Mouse (Mus musculus) E14TG2a.4 (cell line): ENCODE measurements around the gene Bcl7b.

ENCODE experiments used
- H3K27me3 ChIP-seq: 2 replicates; pipeline ENCODE4 v1.6.1; 2014; ENCODE audit warnings: low read length, control low read depth; ENCODE audit not compliant: insufficient read depth
- H3K36me3 ChIP-seq: 2 replicates; pipeline ENCODE4 v1.6.1; 2014; ENCODE audit warnings: low read length, control low read depth; ENCODE audit not compliant: insufficient read depth
- H3K4me1 ChIP-seq: replicated peaks from 2 replicates; pipeline ENCODE4 v1.6.1; 2014; ENCODE audit warnings: low read depth, low read length, control low read depth
- H3K4me3 ChIP-seq: replicated peaks from 2 replicates; pipeline ENCODE4 v1.5.1; 2014; ENCODE audit warnings: mild to moderate bottlenecking, low read length
- H3K9me3 ChIP-seq: 2 replicates; pipeline ENCODE4 v1.6.1; 2014; ENCODE audit warnings: low read length, control low read depth
- CTCF ChIP-seq: conservative IDR thresholded peaks from 2 replicates; pipeline ENCODE4 v1.5.1; 2014; ENCODE audit warnings: low read length
- NANOG ChIP-seq: IDR thresholded peaks from 2 replicates; pipeline ENCODE4 v1.6.1; 2014; ENCODE audit warnings: borderline replicate concordance, low read length, mixed read lengths
- POU5F1 ChIP-seq: IDR thresholded peaks from 2 replicates; pipeline ENCODE4 v1.6.1; 2014; ENCODE audit warnings: low read length, borderline replicate concordance

The Bcl7b gene

DNA sequence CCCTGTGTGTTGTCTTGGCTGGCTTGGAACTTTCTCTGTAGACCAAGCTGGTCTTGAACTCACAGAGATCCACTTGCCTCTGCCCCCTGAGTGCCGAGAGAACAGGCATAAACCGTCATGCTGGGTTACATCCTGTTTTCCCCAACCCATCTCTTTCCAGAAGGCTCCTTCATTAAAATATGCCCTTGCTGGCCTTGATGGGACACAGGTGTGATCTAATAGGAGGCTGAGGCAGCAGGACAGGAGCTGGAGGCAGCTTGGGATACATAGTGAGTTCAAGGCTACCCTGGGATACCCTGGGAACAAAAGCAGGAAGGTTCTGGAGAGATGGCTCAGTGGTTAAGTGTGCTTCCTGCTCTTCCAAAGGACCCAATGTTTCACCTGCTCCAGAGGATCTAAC, 28.2 kb upstream of the Bcl7b start:
- Histone ChIP-seq H3K9me3 (peaks cover 4% of the 10 kb centered on the region; the same call in 1 of the 2 replicates), H3K36me3 (no peaks in the 10 kb centered on the region), H3K4me1 (peaks cover 13% of the 10 kb centered on the region), H3K4me3 (no peak overlapping the region), H3K27me3 (peaks cover 20% of the 10 kb centered on the region; the same call in 1 of the 2 replicates)
- TF ChIP-seq CTCF (no peak), POU5F1 (no peak), NANOG (no peak)

DNA sequence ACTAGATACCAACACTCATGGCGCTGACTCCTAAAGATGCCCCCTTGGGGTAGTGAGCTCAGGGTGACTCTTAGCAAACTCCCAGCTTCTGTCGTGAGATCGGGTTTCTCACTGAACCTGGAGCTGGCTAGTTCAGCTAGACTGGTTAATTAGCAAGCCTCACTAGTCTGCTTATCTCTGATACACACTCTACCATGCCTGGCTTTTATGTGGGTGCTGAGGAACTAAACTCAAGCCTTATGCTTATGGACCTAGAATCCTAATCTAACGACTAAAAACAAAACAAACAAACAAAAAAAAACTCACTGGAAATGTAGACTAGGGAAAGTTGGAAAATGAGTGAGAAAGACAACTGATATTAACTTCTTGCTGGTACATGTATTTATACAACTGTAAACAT, 23.6 kb upstream of the Bcl7b start:
- no peak overlapping the region for H3K4me3 ChIP-seq
- peaks cover 15% of the 10 kb centered on the region for H3K4me1 ChIP-seq
- TF ChIP-seq CTCF, result no peak
- no peak for TF ChIP-seq NANOG
- TF ChIP-seq POU5F1, result no peak
- H3K36me3 ChIP-seq, result no peaks in the 10 kb centered on the region
- peaks cover 4% of the 10 kb centered on the region; the same call in 1 of the 2 replicates for H3K9me3 ChIP-seq
- H3K27me3 ChIP-seq, result peaks cover 9% of the 10 kb centered on the region; the same call in 1 of the 2 replicates

DNA sequence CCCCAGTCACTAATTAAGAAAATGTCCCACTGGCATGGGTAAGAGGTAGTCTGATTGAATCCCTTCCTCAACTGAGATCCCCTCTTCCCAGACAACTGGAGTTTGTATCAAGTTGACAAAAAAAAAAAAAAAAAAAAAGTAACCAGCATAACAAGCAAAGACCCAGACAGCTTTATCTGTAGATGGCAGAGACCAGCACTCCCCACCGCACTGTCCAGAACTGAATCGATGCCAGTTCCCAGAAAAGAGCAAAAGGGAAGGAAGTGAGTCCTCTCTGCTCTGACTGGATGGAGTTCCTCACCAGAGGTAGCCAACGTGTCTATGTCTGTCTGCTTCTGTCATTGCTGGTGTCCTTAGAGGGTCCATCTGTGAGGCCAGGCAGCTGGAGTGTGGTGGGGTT, 22.6 kb upstream of the Bcl7b start:
- peaks cover 15% of the 10 kb centered on the region for H3K4me1 ChIP-seq
- peaks cover 9% of the 10 kb centered on the region; the same call in 1 of the 2 replicates for H3K27me3 ChIP-seq
- TF ChIP-seq POU5F1 (no peak), NANOG (no peak), CTCF (no peak)
- peaks cover 4% of the 10 kb centered on the region; the same call in 1 of the 2 replicates for H3K9me3 ChIP-seq
- no peak overlapping the region for H3K4me3 ChIP-seq
- no peaks in the 10 kb centered on the region for H3K36me3 ChIP-seq

DNA sequence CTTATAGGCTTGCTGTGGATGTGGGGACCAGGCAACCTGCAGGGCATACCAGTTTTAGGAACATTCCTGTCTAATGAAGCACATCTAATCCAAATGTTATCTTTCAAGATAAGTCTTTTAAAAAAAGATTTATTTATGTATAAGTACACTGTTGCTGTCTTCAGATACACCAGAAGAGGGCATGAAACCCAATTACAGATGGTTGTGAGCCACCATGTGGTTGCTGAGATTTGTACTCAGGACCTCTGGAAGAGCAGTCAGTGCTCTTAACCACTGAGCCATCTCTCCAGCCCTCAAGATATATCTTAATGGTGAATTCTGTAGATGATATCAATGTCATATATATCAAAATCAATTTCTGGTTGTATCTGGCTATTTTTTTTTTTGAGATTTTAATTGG, 22.1 kb upstream of the Bcl7b start:
- Histone ChIP-seq H3K4me3 (no peak overlapping the region), H3K4me1 (peaks cover 19% of the 10 kb centered on the region), H3K27me3 (peaks cover 8% of the 10 kb centered on the region; the same call in 1 of the 2 replicates), H3K9me3 (peaks cover 4% of the 10 kb centered on the region; the same call in 1 of the 2 replicates), H3K36me3 (peaks cover 2% of the 10 kb centered on the region)
- TF ChIP-seq POU5F1, result no peak
- TF ChIP-seq CTCF, result no peak
- no peak for TF ChIP-seq NANOG

DNA sequence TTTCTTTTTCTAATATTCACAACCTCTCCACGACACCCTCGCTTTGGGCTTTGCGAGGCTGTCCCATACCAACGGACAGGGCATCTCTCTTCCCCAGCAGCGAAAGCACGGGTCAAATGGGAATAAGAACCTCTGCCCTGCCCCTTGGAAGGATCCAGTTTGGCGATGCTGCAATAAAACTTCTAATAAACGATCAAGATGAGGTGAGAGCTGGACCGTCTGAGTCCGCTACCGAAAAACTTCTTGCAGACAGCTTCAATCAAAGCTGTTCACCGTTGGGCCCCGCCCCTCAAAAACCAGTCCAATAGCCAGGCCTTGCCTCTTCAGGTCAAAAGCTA, 19.4 kb upstream of the Bcl7b start:
- Histone ChIP-seq H3K36me3 (peaks cover 27% of the 10 kb centered on the region), H3K27me3 (no peaks in the 10 kb centered on the region), H3K4me3 (peak overlapping the region; percentile 100), H3K9me3 (no peaks in the 10 kb centered on the region), H3K4me1 (peaks cover 41% of the 10 kb centered on the region)
- TF ChIP-seq POU5F1 (no peak), CTCF (no peak), NANOG (no peak)

DNA sequence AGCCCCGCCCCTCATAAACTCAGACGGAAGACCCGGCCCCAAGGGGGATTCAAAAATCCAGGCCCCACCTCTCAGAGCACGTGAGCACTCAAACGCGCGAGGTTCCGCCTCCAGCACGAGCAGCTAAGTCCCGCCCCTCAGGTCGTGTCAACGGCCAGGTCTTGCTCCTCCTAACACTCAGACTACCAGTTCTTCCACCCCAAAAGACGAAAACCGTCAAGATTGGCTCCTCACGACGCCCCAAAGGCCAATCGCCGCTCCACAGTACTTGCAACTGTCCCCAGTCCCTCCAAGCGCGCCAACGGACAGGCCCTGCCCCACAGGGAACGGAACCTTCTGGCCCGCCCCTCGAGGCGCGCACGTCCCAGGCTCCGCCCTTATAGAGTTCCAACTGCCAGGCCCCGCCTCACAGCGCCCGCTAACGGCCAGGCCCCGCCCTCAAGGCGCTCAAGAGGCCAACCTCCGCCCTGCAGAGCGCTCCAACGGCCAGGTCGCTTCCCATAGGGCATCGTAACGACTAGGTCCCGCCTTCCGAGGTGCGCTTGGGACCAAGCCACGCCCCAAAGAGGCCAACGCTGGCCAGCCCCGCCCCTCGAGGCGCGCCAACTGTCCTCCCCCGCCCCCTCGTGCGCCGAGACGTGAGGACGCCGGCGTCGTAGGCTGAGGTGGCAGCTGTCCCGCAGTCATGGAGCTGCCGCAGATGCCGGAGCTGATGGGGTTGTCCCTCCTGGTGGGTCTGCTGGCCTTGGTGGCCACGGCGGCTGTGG, 18.8 kb upstream of the Bcl7b start, which contains the start of gene Tbl2:
Gene Tbl2 (plus strand): TSS at position 605 of the 767 bp plus-strand sequence.
- H3K36me3 ChIP-seq, result peaks cover 32% of the 10 kb centered on the region
- H3K27me3 ChIP-seq, result no peaks in the 10 kb centered on the region
- peaks cover 45% of the 10 kb centered on the region for H3K4me1 ChIP-seq
- no peaks in the 10 kb centered on the region for H3K9me3 ChIP-seq
- peak within 1 kb of the TSS; percentile 100 for H3K4me3 ChIP-seq
- TF ChIP-seq CTCF, result no peak
- TF ChIP-seq NANOG, result no peak
- TF ChIP-seq POU5F1, result no peak

DNA sequence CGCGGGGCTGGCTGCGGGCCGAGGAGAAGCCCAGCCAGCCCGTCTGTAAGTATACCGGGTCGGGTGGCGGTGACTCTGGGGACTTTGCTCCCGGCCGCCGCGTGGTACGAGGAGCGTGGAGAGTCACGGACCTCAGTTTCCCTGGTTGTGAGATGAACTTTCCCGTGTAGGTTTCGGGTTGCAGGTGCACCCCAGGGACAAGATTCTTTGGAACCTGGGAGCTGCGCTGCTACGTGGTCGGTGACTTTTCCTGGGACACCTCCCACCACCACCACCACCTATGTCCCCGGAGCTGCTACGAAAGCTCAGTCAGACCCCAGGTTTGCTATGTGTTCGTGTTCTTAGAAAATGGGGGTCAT, 18.3 kb upstream of the Bcl7b start:
- Histone ChIP-seq H3K4me1 (peaks cover 46% of the 10 kb centered on the region), H3K4me3 (peak overlapping the region; percentile 100), H3K27me3 (no peaks in the 10 kb centered on the region), H3K9me3 (no peaks in the 10 kb centered on the region), H3K36me3 (peaks cover 38% of the 10 kb centered on the region)
- TF ChIP-seq POU5F1 (no peak), CTCF (no peak), NANOG (no peak)

DNA sequence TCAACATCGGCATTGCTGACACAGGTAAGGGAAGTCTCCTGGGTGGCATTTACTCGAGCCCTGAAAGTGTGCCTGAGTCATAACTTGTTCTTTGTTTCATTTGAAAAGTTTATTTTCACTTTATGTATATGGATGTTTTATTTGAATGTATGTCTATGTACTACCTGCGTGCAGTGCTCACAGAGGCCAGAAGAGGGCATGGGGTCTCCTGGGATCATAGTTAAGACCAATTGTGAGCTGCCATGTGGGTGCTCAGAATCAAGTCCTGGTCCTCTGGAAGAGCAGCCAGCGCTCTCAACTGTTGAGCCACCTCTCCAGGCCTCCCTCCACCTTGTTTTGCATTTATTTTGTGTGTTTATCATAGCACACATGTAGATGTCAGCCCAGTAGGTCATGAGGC, 11.6 kb upstream of the Bcl7b start:
- H3K36me3 ChIP-seq, result peaks cover 98% of the 10 kb centered on the region
- H3K4me3 ChIP-seq, result no peak overlapping the region
- H3K4me1 ChIP-seq, result peaks cover 60% of the 10 kb centered on the region
- H3K27me3 ChIP-seq, result no peaks in the 10 kb centered on the region
- no peaks in the 10 kb centered on the region for H3K9me3 ChIP-seq
- TF ChIP-seq CTCF, result peak; percentile 51
- TF ChIP-seq POU5F1, result no peak
- TF ChIP-seq NANOG, result no peak

DNA sequence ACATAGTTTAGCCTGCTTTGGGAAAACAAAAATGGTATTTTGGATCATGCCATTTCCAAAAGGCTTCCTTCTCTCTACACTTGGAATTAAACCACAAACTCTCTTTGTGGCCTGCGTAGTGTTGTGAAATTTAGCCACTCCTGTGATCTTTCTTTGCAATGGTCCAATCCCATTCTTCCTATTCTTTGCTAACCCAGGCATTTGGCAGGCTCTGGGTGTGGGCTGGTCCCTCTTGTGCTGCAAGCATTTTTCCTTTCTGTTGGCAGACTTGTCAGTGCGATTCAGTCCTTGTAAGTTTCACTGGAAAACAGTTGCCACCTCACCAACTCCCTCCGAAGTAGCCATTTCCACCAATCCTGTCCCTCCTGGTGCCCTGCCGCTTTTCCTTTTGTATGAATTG, 6.9 kb upstream of the Bcl7b start:
- Histone ChIP-seq H3K9me3 (no peaks in the 10 kb centered on the region), H3K27me3 (no peaks in the 10 kb centered on the region), H3K4me1 (peaks cover 59% of the 10 kb centered on the region), H3K4me3 (no peak overlapping the region), H3K36me3 (peaks cover 79% of the 10 kb centered on the region)
- TF ChIP-seq NANOG (no peak), POU5F1 (no peak), CTCF (no peak)
